Mouse (Mus musculus) liver, embryonic 16.5 days (tissue): ENCODE measurements around the gene Catsperd. TPM values are rescaled to one million over a fixed set of nuclear protein-coding genes. Genes with fewer than 3 reads are reported as not detected.
A peak's percentile ranks its signal among the peaks of the same experiment; 100 is the strongest.

ENCODE experiments used
- ATAC-seq: fragments of 200-750 bp; cut with Nextera tagmentation; 2 replicates; pipeline ENCODE4 v1.8.0; 2017; ENCODE audit warnings: low read depth, mild to moderate bottlenecking, moderate number of reproducible peaks, moderate library complexity
- H3K27ac ChIP-seq: fragments of 300-500 bp; sonication (generic); 2 replicates; pipeline ENCODE4 v1.5.1; 2014; ENCODE audit warnings: mild to moderate bottlenecking, low read length
- H3K27me3 ChIP-seq: fragments of 300-500 bp; sonication (generic); 2 replicates; pipeline ENCODE4 v1.6.1; 2014; ENCODE audit warnings: low read depth, low read length, mixed read lengths; ENCODE audit not compliant: control insufficient read depth, insufficient read depth
- H3K36me3 ChIP-seq: fragments of 300-500 bp; sonication (generic); 2 replicates; pipeline ENCODE4 v1.6.1; 2014; ENCODE audit warnings: mild to moderate bottlenecking; ENCODE audit not compliant: control insufficient read depth, insufficient read depth
- H3K4me1 ChIP-seq: fragments of 300-500 bp; sonication (generic); 2 replicates; pipeline ENCODE4 v1.6.1; 2014; ENCODE audit warnings: low read depth, low read length, mixed read lengths; ENCODE audit not compliant: control insufficient read depth
- H3K4me2 ChIP-seq: fragments of 300-500 bp; sonication (generic); 2 replicates; pipeline ENCODE4 v1.6.1; 2014; ENCODE audit warnings: low read depth, low read length, mixed read lengths
- H3K4me3 ChIP-seq: fragments of 300-500 bp; sonication (generic); 2 replicates; pipeline ENCODE4 v1.5.1; 2014; ENCODE audit warnings: low read depth, mild to moderate bottlenecking, low read length
- H3K9ac ChIP-seq: fragments of 300-500 bp; sonication (generic); 2 replicates; pipeline ENCODE4 v1.6.1; 2014; ENCODE audit warnings: low read depth, low read length
- H3K9me3 ChIP-seq: fragments of 300-500 bp; sonication (generic); replicated peaks from 2 replicates; pipeline ENCODE4 v1.6.1; 2016; ENCODE audit warnings: low read length; ENCODE audit not compliant: control insufficient read depth
- WGBS: fragments of 180-500 bp; shearing (Covaris S2); extraction: QIAGEN DNeasy Blood & Tissue Kit; methylation state at CpG from one replicate; pipeline ENCODE4 v1.1.7; 2014; ENCODE audit not compliant: insufficient replicate concordance; 5-methylcytosine and 5-hydroxymethylcytosine counted together
- polyA plus RNA-seq: library from polyadenylated mRNA; unstranded; fragments of >200 nt; fragmentation: Nextera tagmentation; extraction: Ambion mirVana; gene quantifications from 2 replicates; pipeline ENCODE4 v1.2.1, GENCODE M21; 2015

Catsperd gene
- polyA plus RNA-seq, 1 experiment from 2014 or later: 0.21 TPM

DNA sequence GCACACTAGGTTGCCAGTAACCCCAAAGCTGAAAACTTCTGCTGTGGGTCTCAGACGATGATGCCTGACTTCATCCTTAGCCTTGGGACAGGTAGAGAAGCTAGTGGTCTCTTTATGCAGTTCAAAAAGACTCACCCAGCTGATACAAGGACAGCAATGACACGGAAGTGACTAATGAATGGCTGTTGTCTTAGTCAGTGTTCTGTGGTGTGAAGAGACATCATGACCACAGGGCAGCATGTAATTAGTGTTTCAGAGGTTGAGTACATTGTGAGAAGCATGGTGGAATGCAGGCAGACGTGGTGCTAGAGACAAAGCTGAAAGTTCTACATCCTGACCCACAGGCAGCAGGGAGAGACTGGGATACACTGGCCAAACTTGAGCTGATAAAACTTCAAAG lies 39.6 kb downstream of the Catsperd start:
- H3K9ac ChIP-seq: no peak overlapping the region
- no peak for ATAC-seq
- no peaks in the 10 kb centered on the region for H3K9me3 ChIP-seq
- no peak overlapping the region for H3K4me2 ChIP-seq
- H3K4me1 ChIP-seq: no peaks in the 10 kb centered on the region; the same call in none of the 2 replicates
- peaks cover 16% of the 10 kb centered on the region for H3K27me3 ChIP-seq
- no peak overlapping the region for H3K4me3 ChIP-seq
- no peaks in the 10 kb centered on the region for H3K36me3 ChIP-seq
- no peak overlapping the region for H3K27ac ChIP-seq
- WGBS: 56% methylated on average over 3 of the region's 3 CpGs

DNA sequence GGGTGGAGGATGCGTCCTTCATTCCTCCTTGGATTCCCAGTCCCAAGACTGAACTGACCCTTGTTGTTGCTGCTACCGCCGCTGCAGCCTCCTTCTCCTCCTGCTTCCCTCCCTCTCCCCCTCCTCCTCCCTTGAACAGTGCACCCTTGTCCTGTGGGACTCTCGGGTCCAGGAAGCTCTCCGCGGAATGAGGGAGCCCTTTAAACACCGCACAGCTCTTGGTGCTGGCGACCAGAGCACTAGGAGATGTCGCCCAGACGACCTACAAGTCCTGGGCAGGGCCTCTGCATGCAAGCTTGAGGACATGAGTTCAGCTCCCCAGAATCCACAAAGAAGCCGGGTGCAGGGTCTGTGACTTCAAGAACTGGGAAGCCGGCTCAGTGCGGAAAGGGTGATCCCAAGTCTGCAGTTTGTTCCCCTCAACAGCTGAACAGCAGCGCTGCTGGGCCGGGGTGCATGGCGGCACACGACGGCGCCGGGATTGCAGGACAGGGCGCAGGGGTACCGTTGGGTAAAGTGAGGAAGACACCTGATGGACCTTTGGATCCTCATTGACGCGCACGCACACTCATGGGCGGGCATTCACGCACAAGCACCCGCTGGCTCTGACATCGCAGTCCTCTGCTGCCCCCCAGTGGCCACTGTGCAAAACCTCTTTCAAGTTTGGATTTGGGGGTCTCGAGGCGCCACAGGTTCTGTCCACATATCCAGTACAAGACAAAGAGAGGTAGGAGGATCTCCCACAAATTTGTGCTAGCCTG lies 40.6 kb downstream of the Catsperd start:
- peak overlapping the region; percentile 17; the same call in 1 of the 2 replicates for H3K9ac ChIP-seq
- no peaks in the 10 kb centered on the region for H3K9me3 ChIP-seq
- peak overlapping the region; percentile 50 for H3K4me3 ChIP-seq
- no peaks in the 10 kb centered on the region for H3K36me3 ChIP-seq
- peak overlapping the region; percentile 72 for H3K4me2 ChIP-seq
- no peaks in the 10 kb centered on the region; the same call in none of the 2 replicates for H3K4me1 ChIP-seq
- no peak for ATAC-seq
- 5% methylated on average over 31 of the region's 31 CpGs for WGBS
- H3K27ac ChIP-seq: no peak overlapping the region
- peaks cover 16% of the 10 kb centered on the region for H3K27me3 ChIP-seq

DNA sequence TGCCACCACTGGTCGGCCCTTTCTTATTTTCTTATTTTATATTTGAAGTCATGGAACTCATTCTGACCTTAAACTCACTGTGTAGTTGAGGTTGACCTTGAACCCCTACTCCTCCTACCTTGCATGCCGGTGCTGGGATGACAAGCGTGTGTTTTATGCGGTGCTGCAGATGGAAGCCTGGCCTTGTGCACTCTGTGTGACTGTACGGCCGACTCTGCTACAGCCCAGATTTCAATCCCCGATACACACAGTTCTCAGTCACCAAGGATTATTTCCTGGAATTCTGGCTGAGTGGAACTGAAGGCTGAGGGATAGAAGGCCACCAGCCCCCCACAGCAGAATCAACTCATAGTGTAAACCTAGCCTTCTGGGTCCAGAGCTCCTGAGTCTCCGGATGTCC lies 41.8 kb downstream of the Catsperd start:
- H3K9ac ChIP-seq: no peak overlapping the region
- no peak overlapping the region for H3K27ac ChIP-seq
- H3K4me3 ChIP-seq: no peak overlapping the region
- WGBS: 79% methylated on average over 8 of the region's 8 CpGs
- ATAC-seq: no peak
- H3K27me3 ChIP-seq: peaks cover 16% of the 10 kb centered on the region
- no peaks in the 10 kb centered on the region for H3K36me3 ChIP-seq
- H3K4me1 ChIP-seq: peaks cover 7% of the 10 kb centered on the region
- no peaks in the 10 kb centered on the region for H3K9me3 ChIP-seq
- H3K4me2 ChIP-seq: no peak overlapping the region

DNA sequence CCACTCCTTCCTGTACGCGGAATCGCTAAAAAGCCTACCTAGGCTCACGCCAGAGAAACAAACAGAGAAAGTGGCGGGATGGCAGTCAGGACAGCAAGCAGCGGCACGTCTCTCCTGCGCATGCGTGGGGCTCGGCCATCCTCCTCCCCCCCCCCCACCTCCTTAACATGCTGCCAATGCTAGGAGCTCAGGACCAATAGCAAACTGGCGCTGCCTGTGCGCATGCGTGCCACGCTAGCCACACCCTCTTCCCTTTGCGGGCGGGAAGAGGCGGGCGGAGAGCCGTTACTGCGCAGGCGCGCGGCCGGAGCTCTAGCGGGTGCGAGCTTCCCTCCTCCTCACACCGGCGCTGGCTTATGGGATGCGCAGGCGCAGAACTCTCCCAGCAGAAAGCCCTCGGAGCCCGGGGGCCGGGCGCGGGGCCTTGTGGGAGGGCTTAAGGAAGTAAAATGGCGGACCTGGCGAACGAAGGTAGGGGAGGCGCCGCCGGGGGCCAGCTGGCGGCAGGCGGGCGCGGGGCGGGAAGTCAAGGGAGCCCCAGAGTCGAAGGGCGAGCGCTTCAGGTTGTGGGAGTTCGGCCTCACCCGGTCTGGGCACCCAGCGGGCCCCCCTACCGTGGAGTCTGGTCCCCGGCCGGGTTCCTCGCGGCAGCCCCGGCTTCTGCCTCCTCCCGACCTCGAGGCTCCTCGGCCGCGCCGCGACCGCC lies 45.2 kb downstream of the Catsperd start, which contains the start of gene Ranbp3:
Ranbp3 (plus strand) TSS at position 354 of the 706 bp plus-strand sequence.
- peak within 1 kb of the TSS; percentile 91 for H3K27ac ChIP-seq
- H3K4me2 ChIP-seq: peak within 1 kb of the TSS; percentile 76
- peaks cover 10% of the 10 kb centered on the region; the same call in 1 of the 2 replicates for H3K36me3 ChIP-seq
- ATAC-seq: peak; percentile 94
- peaks cover 23% of the 10 kb centered on the region for H3K4me1 ChIP-seq
- under 1% methylated on average over 62 of the region's 66 CpGs for WGBS
- H3K4me3 ChIP-seq: peak within 1 kb of the TSS; percentile 92
- no peaks in the 10 kb centered on the region for H3K9me3 ChIP-seq
- H3K9ac ChIP-seq: peak within 1 kb of the TSS; percentile 96
- peaks cover 7% of the 10 kb centered on the region for H3K27me3 ChIP-seq

DNA sequence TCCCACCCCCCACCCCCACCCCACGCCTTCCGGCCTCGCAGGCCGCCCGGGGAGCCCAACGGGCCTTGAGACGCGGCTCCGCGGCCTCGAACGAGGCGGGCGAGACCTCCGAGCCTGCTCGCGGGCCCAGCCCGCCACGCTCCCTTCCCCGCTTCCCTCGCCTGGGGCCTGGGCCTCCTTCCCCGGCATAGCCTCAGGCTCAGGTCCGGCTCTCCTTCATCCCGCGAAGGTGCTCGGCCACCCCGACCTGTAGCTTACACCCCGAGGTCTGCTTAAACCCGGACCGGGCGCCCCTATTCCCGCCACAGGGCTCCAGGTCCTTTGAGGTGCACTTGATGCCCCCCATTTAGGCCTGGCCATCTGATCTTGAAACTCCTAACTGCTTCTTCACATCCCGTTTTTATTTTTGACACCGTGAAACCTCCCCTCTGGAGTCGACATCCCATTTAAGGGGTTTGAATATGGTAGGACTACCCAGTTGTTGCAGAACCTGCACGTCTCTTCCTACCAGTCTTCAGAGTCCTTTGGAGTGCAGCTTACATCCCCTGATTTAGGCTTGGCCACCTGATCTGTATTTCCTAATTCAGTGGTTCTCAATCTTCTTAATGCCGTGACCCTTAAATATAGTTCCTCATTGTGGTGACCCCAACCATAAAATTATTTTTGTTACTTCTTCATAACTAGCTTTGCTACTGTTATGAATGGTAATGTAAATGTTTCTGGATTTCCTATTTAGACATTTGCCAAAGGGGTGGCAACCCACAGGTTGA lies 45.9 kb downstream of the Catsperd start:
- Histone ChIP-seq H3K27me3 (no peaks in the 10 kb centered on the region; the same call in 1 of the 2 replicates), H3K4me3 (peak overlapping the region; percentile 92), H3K9me3 (no peaks in the 10 kb centered on the region), H3K36me3 (peaks cover 10% of the 10 kb centered on the region; the same call in 1 of the 2 replicates), H3K4me1 (peaks cover 23% of the 10 kb centered on the region), H3K4me2 (peak overlapping the region; percentile 76), H3K27ac (peak overlapping the region; percentile 86), H3K9ac (peak overlapping the region; percentile 96)
- under 1% methylated on average over 37 of the region's 37 CpGs for WGBS
- ATAC-seq: peak; percentile 8; the same call in 1 of the 2 replicates

DNA sequence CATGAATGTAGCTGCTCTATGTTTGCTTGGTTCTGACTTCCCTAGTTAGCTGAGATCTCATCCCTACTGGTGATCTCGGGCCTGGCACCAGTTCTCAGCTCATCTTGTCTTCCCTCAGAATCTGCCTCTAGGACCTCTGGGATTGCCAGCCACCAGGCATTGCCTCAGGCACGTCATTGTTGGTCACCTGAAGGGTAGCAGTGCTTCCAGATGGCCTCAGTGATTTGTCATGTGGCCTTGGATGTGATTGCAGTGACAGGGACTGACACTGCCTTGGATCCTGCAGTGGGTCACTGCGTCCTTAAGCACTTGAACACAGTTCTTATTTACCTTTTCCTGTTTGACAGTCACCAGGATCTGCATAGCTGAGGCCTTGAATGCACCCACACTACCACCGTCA lies 53.8 kb downstream of the Catsperd start:
- no peaks in the 10 kb centered on the region for H3K9me3 ChIP-seq
- H3K4me2 ChIP-seq: no peak overlapping the region
- no peak for ATAC-seq
- no peak overlapping the region for H3K4me3 ChIP-seq
- peaks cover 26% of the 10 kb centered on the region for H3K36me3 ChIP-seq
- H3K27ac ChIP-seq: no peak overlapping the region
- no peaks in the 10 kb centered on the region for H3K27me3 ChIP-seq
- H3K4me1 ChIP-seq: peaks cover 29% of the 10 kb centered on the region
- no peak overlapping the region for H3K9ac ChIP-seq
- 75% methylated on average over 4 of the region's 4 CpGs for WGBS

DNA sequence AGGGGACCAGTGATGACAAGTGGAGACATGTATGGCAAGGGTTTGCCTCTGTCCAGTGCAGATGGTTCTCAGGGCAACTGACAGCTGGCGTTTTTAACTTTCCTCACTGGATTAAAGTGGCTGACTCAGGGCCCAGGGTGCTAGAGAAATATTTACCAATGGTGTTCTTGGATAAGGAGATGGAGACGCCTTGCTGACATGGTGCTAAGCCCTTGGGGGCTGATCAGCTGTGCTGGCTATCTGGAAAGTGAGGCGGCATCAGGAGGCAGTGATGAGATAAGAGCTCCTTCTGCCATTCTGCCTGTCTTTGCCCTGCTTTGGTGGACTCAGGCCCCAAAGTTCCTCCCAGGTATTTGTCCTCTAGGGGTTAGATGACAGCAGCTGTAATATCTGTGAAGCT lies 54.9 kb downstream of the Catsperd start:
- Histone ChIP-seq H3K27me3 (no peaks in the 10 kb centered on the region), H3K9me3 (no peaks in the 10 kb centered on the region), H3K4me1 (peaks cover 38% of the 10 kb centered on the region), H3K9ac (peak overlapping the region; percentile 19; the same call in 1 of the 2 replicates), H3K27ac (peak overlapping the region; percentile 59; the same call in 1 of the 2 replicates), H3K36me3 (peaks cover 21% of the 10 kb centered on the region), H3K4me3 (no peak overlapping the region), H3K4me2 (peak overlapping the region; percentile 18)
- ATAC-seq: peak; percentile 77
- WGBS: 25% methylated on average over 3 of the region's 3 CpGs

DNA sequence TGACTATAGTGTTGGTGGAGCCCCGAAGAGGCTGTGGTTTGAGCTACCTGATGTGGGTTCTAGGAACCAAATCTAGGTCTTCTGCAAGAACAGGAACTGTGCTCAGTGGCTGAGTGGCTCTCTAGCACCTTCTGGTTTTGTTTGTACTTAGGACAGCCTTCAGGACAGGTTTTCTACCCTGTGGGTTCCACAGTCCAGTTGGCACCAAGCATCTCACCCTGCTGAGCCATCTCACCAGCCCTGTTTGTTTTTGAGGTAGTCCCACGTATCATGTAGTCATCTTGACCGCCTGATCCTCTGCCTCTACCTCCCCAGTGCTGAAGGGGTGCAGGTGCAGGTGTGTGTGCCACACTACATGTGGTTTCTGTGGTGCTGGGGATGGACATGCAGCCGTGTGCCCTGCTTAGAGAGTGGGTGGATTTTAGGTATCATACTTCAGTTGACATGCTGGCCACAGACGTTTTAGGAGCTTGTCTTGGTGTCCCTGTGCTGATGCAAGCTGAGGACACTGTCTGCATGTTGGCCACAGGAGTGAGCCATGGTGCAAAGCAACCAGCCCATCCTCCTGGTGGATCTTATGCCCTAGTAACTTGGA lies 55.7 kb downstream of the Catsperd start:
- Histone ChIP-seq H3K9ac (no peak overlapping the region), H3K27ac (peak overlapping the region; percentile 59; the same call in 1 of the 2 replicates), H3K27me3 (no peaks in the 10 kb centered on the region), H3K4me3 (no peak overlapping the region), H3K4me2 (no peak overlapping the region), H3K36me3 (peaks cover 21% of the 10 kb centered on the region), H3K9me3 (no peaks in the 10 kb centered on the region), H3K4me1 (peaks cover 46% of the 10 kb centered on the region)
- ATAC-seq: no peak
- WGBS: 78% methylated on average over 5 of the region's 5 CpGs
